Mouse (Mus musculus) forebrain, embryonic 16.5 days (tissue): ENCODE data around the gene Apba3. TPM values are rescaled to one million over a fixed set of nuclear protein-coding genes. Genes with fewer than 3 reads are reported as not detected.

Experiments used
- ATAC-seq: fragments of 200-750 bp; cut with Nextera tagmentation; 2 replicates; pipeline ENCODE4 v1.8.0; 2017; ENCODE audit warnings: mild to moderate bottlenecking, moderate library complexity
- H3K27ac ChIP-seq: fragments of 300-500 bp; sonication (generic); 2 replicates; pipeline ENCODE4 v1.5.1; 2014; ENCODE audit warnings: low read length, control low read depth
- H3K27me3 ChIP-seq: fragments of 300-500 bp; sonication (generic); replicated peaks from 2 replicates; pipeline ENCODE4 v1.6.1; 2014; ENCODE audit warnings: low read length; ENCODE audit not compliant: control insufficient read depth, insufficient read depth
- H3K36me3 ChIP-seq: fragments of 300-500 bp; sonication (generic); 2 replicates; pipeline ENCODE4 v1.6.1; 2014; ENCODE audit not compliant: control insufficient read depth, insufficient read depth
- H3K4me1 ChIP-seq: fragments of 300-500 bp; sonication (generic); replicated peaks from 2 replicates; pipeline ENCODE4 v1.6.1; 2014; ENCODE audit warnings: low read length; ENCODE audit not compliant: control insufficient read depth, insufficient read depth
- H3K4me2 ChIP-seq: fragments of 300-500 bp; sonication (generic); 2 replicates; pipeline ENCODE4 v1.6.1; 2014; ENCODE audit warnings: mild to moderate bottlenecking, low read length, control low read depth
- H3K4me3 ChIP-seq: fragments of 300-500 bp; sonication (generic); replicated peaks from 2 replicates; pipeline ENCODE4 v1.5.1; 2014; ENCODE audit warnings: mild to moderate bottlenecking, low read length, control low read depth
- H3K9ac ChIP-seq: fragments of 300-500 bp; sonication (generic); replicated peaks from 2 replicates; pipeline ENCODE4 v1.6.1; 2014; ENCODE audit warnings: low read depth, low read length, control low read depth
- H3K9me3 ChIP-seq: fragments of 300-500 bp; sonication (generic); 2 replicates; pipeline ENCODE4 v1.6.1; 2016; ENCODE audit warnings: low read length; ENCODE audit not compliant: control insufficient read depth
- WGBS: fragments of 180-500 bp; shearing (Covaris S2); extraction: QIAGEN DNeasy Blood & Tissue Kit; methylation state at CpG from one replicate; pipeline ENCODE4 v1.1.7; 2014; 5-methylcytosine and 5-hydroxymethylcytosine counted together
- polyA plus RNA-seq: library from polyadenylated mRNA; unstranded; fragments of >200 nt; fragmentation: Nextera tagmentation; extraction: Ambion mirVana; gene quantifications from 2 replicates; pipeline ENCODE4 v1.2.1, GENCODE M21; 2015

Gene Apba3
- polyA plus RNA-seq, 1 experiment from 2014 or later: 39.1 TPM

DNA sequence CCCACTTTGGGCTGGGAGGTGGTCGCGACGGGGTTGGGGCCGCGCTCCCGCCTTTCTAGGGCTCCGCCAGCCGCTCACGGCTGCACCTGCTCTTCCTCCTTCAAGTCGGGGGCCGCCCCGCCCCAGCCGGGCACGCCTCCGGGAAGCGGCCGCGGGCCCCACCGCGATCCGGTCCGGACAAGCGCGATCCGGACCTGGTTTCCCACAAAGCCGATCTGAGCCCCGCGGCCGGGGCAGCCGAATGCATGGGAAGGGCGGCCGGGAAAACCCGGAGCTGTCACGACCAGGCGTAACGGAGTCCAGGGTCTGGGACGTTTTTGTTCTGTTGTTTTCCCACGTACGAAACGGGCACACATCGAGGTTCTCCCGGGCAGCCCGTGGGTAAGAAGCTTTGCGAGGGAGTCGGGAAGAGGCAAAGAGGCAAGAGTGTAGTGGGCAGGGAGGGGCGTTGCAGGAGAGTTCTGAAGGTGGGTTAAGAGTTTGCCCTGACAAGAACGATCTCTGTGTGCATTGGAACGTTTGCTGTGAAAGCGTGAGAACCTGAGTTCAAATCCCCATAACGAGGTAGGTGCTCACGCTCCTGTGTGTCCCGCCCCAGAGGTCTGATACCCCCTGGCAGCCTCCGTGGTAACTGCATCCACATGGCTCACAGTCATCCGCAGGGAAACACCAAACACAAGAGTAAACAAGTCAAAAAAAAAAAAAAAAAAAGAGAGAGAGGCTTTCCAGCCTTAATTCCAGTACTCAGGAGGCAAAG lies 19.1 kb downstream of the Apba3 start:
- Histone ChIP-seq H3K4me2 (peak overlapping the region; percentile 85), H3K4me3 (peak overlapping the region; percentile 54), H3K9me3 (no peaks in the 10 kb centered on the region), H3K9ac (peak overlapping the region; percentile 73), H3K4me1 (peaks cover 23% of the 10 kb centered on the region), H3K27ac (no peak overlapping the region), H3K36me3 (no peaks in the 10 kb centered on the region), H3K27me3 (peaks cover 6% of the 10 kb centered on the region)
- WGBS: 2% methylated on average over 54 of the region's 54 CpGs
- ATAC-seq: peak; percentile 86

DNA sequence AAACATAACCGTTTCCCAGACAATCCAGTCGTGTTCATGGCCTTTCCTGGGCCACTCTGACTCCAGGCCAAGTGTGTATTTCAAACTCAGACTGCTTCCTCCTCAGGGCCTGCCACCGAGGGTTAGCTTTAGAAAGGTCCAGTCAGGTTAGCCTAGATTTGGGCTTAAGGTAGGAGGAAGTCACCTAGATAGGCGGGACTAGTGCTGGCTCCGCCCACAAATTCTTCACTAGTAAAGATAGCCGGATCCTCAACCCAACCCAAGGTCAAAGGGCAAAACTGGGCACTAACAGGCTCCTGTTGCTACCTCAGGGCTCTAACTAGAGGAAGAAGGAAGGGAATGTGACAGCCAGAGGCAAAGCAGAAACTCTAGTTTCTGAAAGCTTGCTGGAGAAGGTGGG lies 19.8 kb downstream of the Apba3 start:
- ATAC-seq: no peak
- no peak overlapping the region for H3K9ac ChIP-seq
- H3K4me3 ChIP-seq: no peak overlapping the region
- no peaks in the 10 kb centered on the region for H3K9me3 ChIP-seq
- 49% methylated on average over 6 of the region's 6 CpGs for WGBS
- H3K4me1 ChIP-seq: peaks cover 27% of the 10 kb centered on the region
- H3K4me2 ChIP-seq: no peak overlapping the region
- peaks cover 6% of the 10 kb centered on the region for H3K27me3 ChIP-seq
- H3K27ac ChIP-seq: no peak overlapping the region
- no peaks in the 10 kb centered on the region for H3K36me3 ChIP-seq

DNA sequence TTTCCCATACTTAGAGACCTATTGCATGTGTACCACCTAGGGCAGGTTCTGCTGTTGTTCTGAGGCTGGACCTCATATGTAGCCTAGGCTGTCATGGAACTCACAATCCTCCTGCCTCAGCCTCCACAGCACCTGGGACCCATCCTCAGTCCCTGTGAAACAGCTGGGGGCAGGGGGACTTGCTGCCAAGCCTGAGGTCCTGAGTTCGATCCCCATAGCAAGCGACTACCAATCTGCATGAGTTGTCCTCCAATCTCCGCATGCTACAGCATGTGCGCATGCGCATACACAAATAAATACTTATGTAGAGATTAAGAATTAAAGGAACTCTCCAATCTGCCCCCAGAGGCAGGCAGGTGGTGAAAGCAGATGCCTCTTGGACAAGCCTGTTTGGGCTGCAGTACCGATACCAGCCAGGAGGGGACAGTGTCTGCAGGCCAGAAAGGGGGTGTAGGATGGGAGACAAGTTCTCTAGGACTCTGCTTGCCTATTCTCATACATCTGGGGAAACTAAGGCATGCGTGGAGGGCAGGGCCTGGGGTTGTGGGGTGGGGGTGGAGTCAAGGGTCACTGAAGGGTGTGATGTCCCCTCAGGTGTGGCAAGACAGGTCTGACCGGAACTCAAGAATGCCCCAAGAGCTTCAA lies 20.9 kb downstream of the Apba3 start:
- Histone ChIP-seq H3K4me1 (peaks cover 27% of the 10 kb centered on the region), H3K4me3 (no peak overlapping the region), H3K9me3 (no peaks in the 10 kb centered on the region), H3K9ac (no peak overlapping the region), H3K36me3 (no peaks in the 10 kb centered on the region), H3K27ac (no peak overlapping the region), H3K4me2 (no peak overlapping the region), H3K27me3 (peaks cover 6% of the 10 kb centered on the region)
- 58% methylated on average over 8 of the region's 8 CpGs for WGBS
- ATAC-seq: no peak

DNA sequence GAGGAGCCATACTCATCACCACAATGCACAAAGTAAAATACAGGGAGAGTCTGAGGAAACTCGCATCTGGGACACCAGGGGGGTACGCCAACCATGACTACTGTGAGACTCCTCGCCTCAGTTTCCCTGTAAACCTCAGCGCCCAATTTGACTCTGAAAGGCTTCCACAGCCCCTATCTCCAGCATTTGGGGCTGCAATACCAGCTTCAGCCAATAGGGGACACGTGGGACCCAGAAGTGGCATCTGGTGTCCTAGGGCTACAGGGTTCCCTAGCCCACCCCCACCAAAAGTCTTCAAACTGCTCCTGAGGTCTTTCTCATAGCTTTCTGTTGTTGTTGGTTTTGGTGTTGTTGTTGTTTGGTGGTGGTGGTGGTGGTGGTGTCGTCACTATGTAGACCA lies 21.8 kb downstream of the Apba3 start:
- Histone ChIP-seq H3K4me3 (no peak overlapping the region), H3K27me3 (peaks cover 6% of the 10 kb centered on the region), H3K27ac (no peak overlapping the region), H3K9me3 (no peaks in the 10 kb centered on the region), H3K4me1 (peaks cover 27% of the 10 kb centered on the region), H3K9ac (no peak overlapping the region), H3K36me3 (no peaks in the 10 kb centered on the region), H3K4me2 (no peak overlapping the region)
- no peak for ATAC-seq
- WGBS: 39% methylated on average over 6 of the region's 6 CpGs

DNA sequence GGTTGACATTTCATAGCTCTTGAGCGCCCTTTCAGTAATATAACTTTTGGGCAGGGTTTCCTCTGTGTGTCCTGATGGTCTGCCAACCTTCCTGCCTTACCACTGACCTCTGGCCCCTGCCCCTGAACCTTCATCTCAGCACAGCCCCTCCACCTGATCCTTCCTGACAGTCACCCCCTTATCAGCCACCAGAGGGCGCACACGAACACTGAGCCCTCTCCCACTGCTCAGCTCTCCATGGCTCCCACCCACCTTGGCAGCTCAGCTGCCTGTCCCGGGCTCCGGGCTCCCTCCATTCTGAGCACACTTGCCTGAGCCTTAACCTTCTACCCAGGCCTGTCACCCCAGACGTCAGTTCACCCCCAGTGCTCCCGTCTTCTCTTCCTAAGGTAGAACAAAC lies 22.5 kb downstream of the Apba3 start:
- ATAC-seq: no peak
- Histone ChIP-seq H3K4me3 (no peak overlapping the region), H3K27ac (no peak overlapping the region), H3K9ac (no peak overlapping the region), H3K4me2 (no peak overlapping the region), H3K36me3 (no peaks in the 10 kb centered on the region), H3K4me1 (peaks cover 34% of the 10 kb centered on the region), H3K27me3 (peaks cover 6% of the 10 kb centered on the region), H3K9me3 (no peaks in the 10 kb centered on the region)
- 3% methylated on average over 7 of the region's 7 CpGs for WGBS

DNA sequence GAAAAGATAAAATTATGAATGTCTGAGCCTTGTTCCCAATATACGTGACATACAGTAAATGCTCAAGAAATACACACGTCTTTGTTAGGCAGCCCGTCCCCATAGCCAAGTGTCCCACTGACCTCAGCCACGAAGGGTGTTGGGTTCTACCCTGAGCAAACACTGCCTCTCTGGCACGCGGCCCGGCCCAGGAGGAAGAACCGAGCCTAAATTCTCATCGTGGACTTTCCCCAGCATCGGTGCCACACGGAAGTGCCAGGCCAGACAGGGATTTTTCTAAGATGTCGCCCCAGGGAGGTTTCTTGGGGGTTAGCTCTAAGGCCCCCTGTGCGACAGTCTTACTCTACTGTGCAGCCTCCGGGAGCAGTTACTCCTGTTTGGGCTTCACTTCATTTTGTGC lies 23.1 kb downstream of the Apba3 start:
- H3K36me3 ChIP-seq: no peaks in the 10 kb centered on the region
- H3K9me3 ChIP-seq: no peaks in the 10 kb centered on the region
- H3K4me3 ChIP-seq: no peak overlapping the region
- peaks cover under 1% of the 10 kb centered on the region for H3K27me3 ChIP-seq
- no peak overlapping the region for H3K4me2 ChIP-seq
- ATAC-seq: no peak
- peaks cover 38% of the 10 kb centered on the region for H3K4me1 ChIP-seq
- no peak overlapping the region for H3K27ac ChIP-seq
- 61% methylated on average over 14 of the region's 14 CpGs for WGBS
- no peak overlapping the region for H3K9ac ChIP-seq

DNA sequence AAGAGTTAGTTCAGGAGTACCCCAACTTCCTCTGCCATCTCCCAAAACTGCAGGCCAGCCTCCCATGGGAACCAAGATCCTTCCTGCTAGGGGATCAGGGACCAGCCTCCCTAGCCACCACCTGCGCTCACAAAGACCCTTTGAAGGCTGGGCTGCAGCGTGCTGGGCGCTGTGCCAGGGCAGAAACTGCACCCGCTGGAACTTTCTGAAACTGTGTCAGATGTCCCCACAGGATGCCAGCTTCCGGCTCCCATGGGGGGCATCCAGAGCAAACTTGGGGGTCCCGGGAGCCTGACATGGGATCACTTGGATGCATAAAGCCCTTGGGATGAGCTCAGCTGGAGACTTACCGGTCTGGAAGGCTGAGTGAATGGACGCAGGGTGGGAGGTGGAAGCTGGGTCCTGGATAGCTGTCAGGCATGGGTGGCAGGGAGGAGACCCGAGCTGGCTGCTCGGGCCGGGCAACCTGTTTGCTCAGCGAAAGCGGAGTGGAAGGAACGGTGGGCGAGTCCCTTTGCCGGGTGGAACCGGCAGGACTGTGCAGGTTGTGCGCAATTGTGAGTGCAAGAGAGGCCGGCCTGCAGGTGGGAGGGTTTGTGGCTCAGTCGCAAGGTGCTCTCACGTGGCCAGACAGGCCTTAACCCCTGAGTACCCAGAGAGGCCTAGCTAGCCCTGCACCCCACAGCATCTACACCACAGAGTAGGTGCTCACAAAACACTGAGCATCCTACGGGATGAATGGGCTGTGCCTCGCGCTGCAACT lies 24.1 kb downstream of the Apba3 start:
- 9% methylated on average over 24 of the region's 24 CpGs for WGBS
- ATAC-seq: no peak
- H3K36me3 ChIP-seq: no peaks in the 10 kb centered on the region
- no peaks in the 10 kb centered on the region for H3K27me3 ChIP-seq
- H3K27ac ChIP-seq: no peak overlapping the region
- no peak overlapping the region for H3K4me2 ChIP-seq
- H3K9ac ChIP-seq: no peak overlapping the region
- no peaks in the 10 kb centered on the region for H3K9me3 ChIP-seq
- no peak overlapping the region for H3K4me3 ChIP-seq
- H3K4me1 ChIP-seq: peaks cover 36% of the 10 kb centered on the region

DNA sequence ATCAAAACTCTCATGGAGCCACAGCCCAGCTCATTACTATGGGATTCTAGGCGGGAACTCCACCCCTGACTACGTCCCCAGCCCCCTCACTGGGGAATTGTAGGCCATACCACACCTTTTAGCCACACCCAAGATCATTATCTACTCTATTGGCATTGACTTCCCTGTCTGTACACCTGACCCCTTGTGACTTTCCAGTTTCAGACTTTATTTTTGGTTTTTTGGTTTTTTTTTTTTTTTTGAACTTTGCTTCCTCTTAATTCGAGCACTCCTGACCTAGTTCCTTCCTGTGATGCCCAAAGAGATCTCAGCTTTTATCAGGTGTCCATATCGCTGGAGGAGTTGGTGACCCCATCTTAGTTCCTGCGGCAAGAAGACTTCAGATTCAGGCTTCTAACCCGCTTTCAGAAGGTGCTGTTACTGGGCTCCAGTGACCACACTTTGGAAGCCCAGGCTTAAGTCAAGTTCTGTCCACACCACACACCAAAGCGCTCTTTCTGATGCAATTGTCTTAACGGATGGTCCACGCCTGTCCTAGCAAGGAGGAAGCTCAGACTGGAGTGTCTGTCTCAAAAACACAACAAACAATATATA lies 24.8 kb downstream of the Apba3 start, which contains the start of gene Tjp3:
Gene Tjp3, minus strand, starts transcription at position 71 of the 594 bp plus-strand sequence.
- H3K36me3 ChIP-seq: no peaks in the 10 kb centered on the region
- no peak within 1 kb of the TSS for H3K27ac ChIP-seq
- H3K27me3 ChIP-seq: no peaks in the 10 kb centered on the region
- peak within 1 kb of the TSS; percentile 99; the same call in 1 of the 2 replicates for H3K4me3 ChIP-seq
- H3K9ac ChIP-seq: no peak within 1 kb of the TSS
- 76% methylated on average over 9 of the region's 9 CpGs for WGBS
- no peak for ATAC-seq
- H3K4me2 ChIP-seq: peak within 1 kb of the TSS; percentile 98; the same call in 1 of the 2 replicates
- H3K9me3 ChIP-seq: no peaks in the 10 kb centered on the region
- H3K4me1 ChIP-seq: peaks cover 31% of the 10 kb centered on the region
